Mouse (Mus musculus) olfactory bulb, adult 2 months (tissue): ENCODE results near the gene Mfsd10. TPM values are rescaled to one million over a fixed set of nuclear protein-coding genes. Genes with fewer than 3 reads are reported as not detected.
"Not testable (repeated sequence)": the region's sequence is repeated elsewhere in the genome, so short reads cannot be mapped to it uniquely, and the experiment has no call there.

ENCODE experiments used
- H3K27ac ChIP-seq: fragments of 200-500 bp; 2 replicates; pipeline ENCODE4 v1.5.1; 2012; ENCODE audit warnings: low read depth, low read length; ENCODE audit not compliant: insufficient read depth
- H3K4me1 ChIP-seq: fragments of 200-500 bp; 2 replicates; pipeline ENCODE4 v1.6.1; 2012; ENCODE audit warnings: low read length; ENCODE audit not compliant: control insufficient read depth, insufficient read depth
- H3K4me3 ChIP-seq: fragments of 200-500 bp; 2 replicates; pipeline ENCODE4 v1.5.1; 2012; ENCODE audit warnings: mild to moderate bottlenecking, low read depth, low read length, moderate library complexity; ENCODE audit not compliant: insufficient read depth
- CTCF ChIP-seq: fragments of 200-500 bp; IDR thresholded peaks from 2 replicates; pipeline ENCODE4 v1.5.1; 2012; ENCODE audit warnings: low read depth, mild to moderate bottlenecking, low read length, moderate library complexity; ENCODE audit not compliant: insufficient read depth
- POLR2A ChIP-seq: fragments of 200-500 bp; IDR thresholded peaks from 2 replicates; pipeline ENCODE4 v1.6.1; 2012; ENCODE audit warnings: mild to moderate bottlenecking, low read depth, low read length, moderate library complexity; ENCODE audit not compliant: insufficient read depth
- WGBS: fragments of 180-500 bp; shearing (Covaris S2); methylation state at CpG from one replicate; pipeline ENCODE4 v1.1.7; 2018; 5-methylcytosine and 5-hydroxymethylcytosine counted together
- polyA plus RNA-seq: library from polyadenylated mRNA; stranded (reverse); fragments of >200 nt; gene quantifications from 2 replicates; pipeline ENCODE4 v1.2.4, GENCODE M21; 2012; ENCODE audit warnings: low replicate concordance; ENCODE audit not compliant: missing spikeins, insufficient read depth, insufficient read length

Gene Mfsd10
- polyA plus RNA-seq, 1 experiment = not detected

DNA sequence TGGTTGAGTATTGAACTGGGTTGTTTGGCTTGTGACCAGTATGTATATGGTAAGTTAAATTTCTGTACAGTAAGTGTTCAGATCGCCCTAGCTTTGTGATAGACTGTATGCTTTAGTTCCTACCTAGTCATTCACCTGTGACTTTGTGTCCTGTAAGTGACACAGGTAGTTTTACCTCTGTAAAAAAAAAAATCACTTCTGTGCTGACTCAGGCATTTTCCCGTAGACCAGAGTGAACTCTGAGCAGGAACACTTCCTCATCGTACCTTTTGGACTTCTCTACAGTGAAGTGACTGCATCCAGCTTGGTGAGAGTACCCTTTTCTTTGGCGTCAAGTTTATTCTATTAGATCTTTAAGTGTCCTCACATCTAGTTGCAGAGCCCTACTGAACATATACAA, 27.0 kb downstream of the Mfsd10 start:
- Histone ChIP-seq H3K4me3 (no peak overlapping the region), H3K4me1 (no peaks in the 10 kb centered on the region), H3K27ac (no peak overlapping the region)
- 96% methylated on average over 4 of the region's 4 CpGs for WGBS
- TF ChIP-seq CTCF (no peak), POLR2A (no peak)

GRCm38 (mm10) chr5:34608226-34608625, 28.8 kb downstream of the Mfsd10 start:
- TF ChIP-seq CTCF (no peak), POLR2A (no peak)
- H3K4me3 ChIP-seq = no peak overlapping the region
- H3K27ac ChIP-seq = no peak overlapping the region
- no peaks in the 10 kb centered on the region for H3K4me1 ChIP-seq
- WGBS = 78% methylated on average over 3 of the region's 3 CpGs

GRCm38 (mm10) chr5:34607100-34607880, 29.7 kb downstream of the Mfsd10 start:
- Histone ChIP-seq H3K4me3 (no peak overlapping the region), H3K4me1 (no peaks in the 10 kb centered on the region), H3K27ac (no peak overlapping the region)
- 71% methylated on average over 8 of the region's 8 CpGs for WGBS
- TF ChIP-seq CTCF = no peak

GRCm38 (mm10) chr5:34604576-34604975, 32.4 kb downstream of the Mfsd10 start:
- Histone ChIP-seq H3K27ac (no peak overlapping the region), H3K4me1 (no peaks in the 10 kb centered on the region), H3K4me3 (no peak overlapping the region)
- WGBS = 91% methylated on average over 5 of the region's 5 CpGs
- TF ChIP-seq POLR2A (no peak), CTCF (no peak)

- 97% methylated on average over 9 of the region's 9 CpGs for WGBS
- H3K27ac ChIP-seq = no peak overlapping the region
- H3K4me3 ChIP-seq = no peak overlapping the region
- peaks cover 13% of the 10 kb centered on the region for H3K4me1 ChIP-seq
- no peak for TF ChIP-seq POLR2A
- TF ChIP-seq CTCF = no peak
Measured at GRCm38 (mm10) chr5:34593202-34593727, 43.7 kb downstream of the Mfsd10 start.

DNA sequence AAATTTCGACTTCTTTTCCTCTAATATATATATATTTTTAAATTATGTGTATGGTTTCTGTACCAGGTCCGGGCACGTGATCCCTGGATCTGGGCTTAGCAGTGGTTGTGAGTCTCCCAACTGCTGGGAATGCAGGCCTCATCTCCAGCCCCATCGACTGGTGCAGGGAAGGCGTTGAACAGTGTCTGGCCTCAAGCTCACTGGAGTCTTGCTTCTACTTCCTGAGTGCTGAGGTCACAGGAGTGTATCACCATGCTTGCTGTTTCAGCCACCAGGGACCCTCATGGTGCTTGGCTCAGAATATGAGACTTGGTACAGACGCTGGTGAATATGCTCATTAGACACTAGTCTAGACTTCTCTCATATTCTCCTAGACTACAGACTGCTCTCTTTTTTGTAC, 44.3 kb downstream of the Mfsd10 start:
- H3K27ac ChIP-seq = no peak overlapping the region
- H3K4me3 ChIP-seq = no peak overlapping the region
- peaks cover 13% of the 10 kb centered on the region for H3K4me1 ChIP-seq
- 88% methylated on average over 6 of the region's 6 CpGs for WGBS
- TF ChIP-seq CTCF (no peak), POLR2A (no peak)

GRCm38 (mm10) chr5:34592224-34592623, 44.8 kb downstream of the Mfsd10 start:
- H3K4me3 ChIP-seq, H3K27ac ChIP-seq: not testable (repeated sequence)
- WGBS = 70% methylated on average over 5 of the region's 5 CpGs
- H3K4me1 ChIP-seq = peaks cover 13% of the 10 kb centered on the region

DNA sequence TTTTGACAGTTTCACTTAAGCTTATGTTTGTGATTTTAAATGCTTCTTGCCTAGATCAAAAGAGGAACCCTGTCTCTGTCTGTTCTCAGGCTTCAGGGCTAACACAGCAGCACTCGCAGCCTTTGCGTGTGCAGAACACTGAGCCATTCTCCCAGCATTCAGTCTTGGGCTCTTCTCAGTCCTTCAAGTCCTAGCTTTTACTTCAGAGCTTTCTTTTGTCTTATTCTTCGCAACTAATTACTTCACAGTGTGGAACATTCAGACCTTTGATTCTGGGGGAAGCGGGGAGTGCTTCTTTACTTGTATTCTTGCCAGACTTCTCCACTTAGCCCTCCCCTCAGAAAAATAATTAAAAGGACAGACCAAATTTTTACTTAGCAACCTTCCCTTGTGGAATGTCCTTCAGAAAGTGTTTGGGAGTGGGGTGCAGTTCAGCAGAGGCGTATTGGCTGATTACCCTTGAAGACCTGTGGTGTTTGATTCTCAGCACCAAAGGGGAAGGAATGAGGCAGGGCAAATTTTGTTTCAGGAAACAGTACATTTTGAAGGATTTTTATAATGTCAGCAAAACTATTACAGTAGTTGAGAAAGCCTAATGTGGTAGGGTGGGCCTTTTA, 45.5 kb downstream of the Mfsd10 start:
- Histone ChIP-seq H3K4me1 (peaks cover 13% of the 10 kb centered on the region), H3K4me3 (no peak overlapping the region), H3K27ac (no peak overlapping the region)
- no peak for TF ChIP-seq POLR2A
- 19% methylated on average over 5 of the region's 5 CpGs for WGBS

- peaks cover 13% of the 10 kb centered on the region for H3K4me1 ChIP-seq
- H3K27ac ChIP-seq = no peak overlapping the region
- no peak for TF ChIP-seq POLR2A
- TF ChIP-seq CTCF = no peak
- H3K4me3 ChIP-seq = no peak overlapping the region
- 41% methylated on average over 4 of the region's 4 CpGs for WGBS
Measured at GRCm38 (mm10) chr5:34590702-34591101, 46.3 kb downstream of the Mfsd10 start.
